Mouse (Mus musculus) liver, adult 2 months (tissue): ENCODE results near the gene Vsx1.

Experiments
- CTCF ChIP-seq: fragments of 200-500 bp; IDR thresholded peaks from 2 replicates; pipeline ENCODE4 v1.5.1; 2011; ENCODE audit warnings: low read depth, low read length, control low read depth
- POLR2A ChIP-seq: fragments of 200-500 bp; IDR thresholded peaks from 2 replicates; pipeline ENCODE4 v1.6.1; 2011; ENCODE audit warnings: low read length, control low read depth; ENCODE audit not compliant: insufficient read depth; ENCODE audit errors: extremely low read depth

- TF ChIP-seq POLR2A (no peak), CTCF (no peak)
Measured at GRCm38 (mm10) chr2:150673929-150674328, 15.2 kb downstream of the Vsx1 start.
